Mouse (Mus musculus) olfactory bulb, adult 2 months (tissue): ENCODE data around the gene Gm45234. TPM values are rescaled to one million over a fixed set of nuclear protein-coding genes. Genes with fewer than 3 reads are reported as not detected.

Experiments used
- H3K27ac ChIP-seq: fragments of 200-500 bp; 2 replicates; pipeline ENCODE4 v1.5.1; 2012; ENCODE audit warnings: low read depth, low read length; ENCODE audit not compliant: insufficient read depth
- H3K4me1 ChIP-seq: fragments of 200-500 bp; 2 replicates; pipeline ENCODE4 v1.6.1; 2012; ENCODE audit warnings: low read length; ENCODE audit not compliant: control insufficient read depth, insufficient read depth
- H3K4me3 ChIP-seq: fragments of 200-500 bp; 2 replicates; pipeline ENCODE4 v1.5.1; 2012; ENCODE audit warnings: mild to moderate bottlenecking, low read depth, low read length, moderate library complexity; ENCODE audit not compliant: insufficient read depth
- CTCF ChIP-seq: fragments of 200-500 bp; IDR thresholded peaks from 2 replicates; pipeline ENCODE4 v1.5.1; 2012; ENCODE audit warnings: low read depth, mild to moderate bottlenecking, low read length, moderate library complexity; ENCODE audit not compliant: insufficient read depth
- POLR2A ChIP-seq: fragments of 200-500 bp; IDR thresholded peaks from 2 replicates; pipeline ENCODE4 v1.6.1; 2012; ENCODE audit warnings: mild to moderate bottlenecking, low read depth, low read length, moderate library complexity; ENCODE audit not compliant: insufficient read depth
- WGBS: fragments of 180-500 bp; shearing (Covaris S2); methylation state at CpG from one replicate; pipeline ENCODE4 v1.1.7; 2018; 5-methylcytosine and 5-hydroxymethylcytosine counted together
- polyA plus RNA-seq: library from polyadenylated mRNA; stranded (reverse); fragments of >200 nt; gene quantifications from 2 replicates; pipeline ENCODE4 v1.2.4, GENCODE M21; 2012; ENCODE audit warnings: low replicate concordance; ENCODE audit not compliant: missing spikeins, insufficient read depth, insufficient read length

Gene Gm45234
- polyA plus RNA-seq, 1 experiment, result not detected

- no peak for TF ChIP-seq CTCF
- no peak for TF ChIP-seq POLR2A
- 5% methylated on average over 5 of the region's 5 CpGs for WGBS
- Histone ChIP-seq H3K4me1 (peaks cover 22% of the 10 kb centered on the region), H3K4me3 (peak overlapping the region; percentile 98), H3K27ac (peak overlapping the region; percentile 79)
Measured at GRCm38 (mm10) chr6:124757351-124757880, 1.6 kb upstream of the Gm45234 start.

GRCm38 (mm10) chr6:124756652-124757350, 980 bp upstream of the Gm45234 start:
- peak overlapping the region; percentile 91 for H3K27ac ChIP-seq
- H3K4me3 ChIP-seq, result peak overlapping the region; percentile 98
- under 1% methylated on average over 51 of the region's 54 CpGs for WGBS
- H3K4me1 ChIP-seq, result peaks cover 22% of the 10 kb centered on the region
- TF ChIP-seq CTCF, result no peak
- TF ChIP-seq POLR2A, result peak; percentile 37; the same call in 1 of the 2 replicates

DNA sequence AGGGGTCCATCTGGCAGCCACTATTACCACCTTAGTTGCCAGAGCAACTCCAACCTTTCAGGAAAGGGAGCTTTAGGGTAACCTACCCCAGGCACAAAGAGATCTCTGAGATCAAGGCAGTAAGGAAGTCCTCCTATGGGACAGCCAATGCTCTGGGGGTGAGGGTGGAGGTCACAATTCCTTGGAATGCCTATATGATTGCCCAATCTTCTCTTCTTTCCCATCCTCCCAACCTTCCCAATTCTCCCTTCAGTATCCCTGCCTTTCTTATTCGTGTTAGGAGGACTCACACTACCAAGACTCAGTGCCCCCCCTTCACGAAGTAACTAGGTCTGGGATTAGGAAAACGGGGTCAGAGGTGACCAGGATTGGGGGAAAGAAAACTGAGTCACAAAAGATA, 515 bp downstream of the Gm45234 start:
- peaks cover 22% of the 10 kb centered on the region for H3K4me1 ChIP-seq
- peak overlapping the region; percentile 80; the same call in 1 of the 2 replicates for H3K27ac ChIP-seq
- WGBS, result 3% methylated on average over 3 of the region's 3 CpGs
- peak overlapping the region; percentile 98 for H3K4me3 ChIP-seq
- TF ChIP-seq POLR2A (no peak), CTCF (no peak)

GRCm38 (mm10) chr6:124753861-124754260, 2.0 kb downstream of the Gm45234 start:
- H3K4me3 ChIP-seq, result no peak overlapping the region
- H3K4me1 ChIP-seq, result peaks cover 20% of the 10 kb centered on the region
- WGBS, result 91% methylated on average over 2 of the region's 2 CpGs
- no peak for TF ChIP-seq POLR2A
- TF ChIP-seq CTCF, result no peak
- H3K27ac ChIP-seq, result no peak overlapping the region

GRCm38 (mm10) chr6:124750405-124750804, 5.4 kb downstream of the Gm45234 start:
- 79% methylated on average over 8 of the region's 8 CpGs for WGBS
- H3K4me3 ChIP-seq, result no peak overlapping the region
- peaks cover 26% of the 10 kb centered on the region for H3K4me1 ChIP-seq
- no peak overlapping the region for H3K27ac ChIP-seq
- TF ChIP-seq POLR2A (no peak), CTCF (no peak)

- 60% methylated on average over 7 of the region's 7 CpGs for WGBS
- peak overlapping the region; percentile 76; the same call in 1 of the 2 replicates for H3K27ac ChIP-seq
- peaks cover 40% of the 10 kb centered on the region for H3K4me1 ChIP-seq
- no peak for TF ChIP-seq CTCF
- TF ChIP-seq POLR2A, result no peak
- no peak overlapping the region for H3K4me3 ChIP-seq
Measured at GRCm38 (mm10) chr6:124746654-124747632, 8.9 kb downstream of the Gm45234 start.

DNA sequence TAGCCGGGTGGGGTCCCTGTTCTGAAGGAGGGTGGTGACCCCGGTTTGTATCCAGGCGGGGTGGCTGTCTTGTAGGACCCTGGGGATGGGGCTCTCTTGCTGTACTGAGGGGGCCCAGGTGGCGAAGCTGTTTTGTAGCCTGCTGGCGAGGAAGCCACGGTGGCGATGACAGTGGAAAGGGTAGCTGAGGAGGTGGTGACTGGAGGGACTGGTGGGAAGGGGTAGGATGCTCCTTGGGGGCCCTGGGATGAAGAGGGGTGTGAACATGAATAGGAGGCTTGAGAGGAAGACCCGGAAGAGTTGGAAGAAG, 9.6 kb downstream of the Gm45234 start:
- H3K4me1 ChIP-seq, result peaks cover 43% of the 10 kb centered on the region
- TF ChIP-seq CTCF, result no peak
- TF ChIP-seq POLR2A, result no peak
- WGBS, result 9% methylated on average over 8 of the region's 8 CpGs

GRCm38 (mm10) chr6:124745490-124746295, 10.1 kb downstream of the Gm45234 start:
- peak overlapping the region; percentile 76 for H3K27ac ChIP-seq
- under 1% methylated on average over 85 of the region's 85 CpGs for WGBS
- peaks cover 43% of the 10 kb centered on the region for H3K4me1 ChIP-seq
- TF ChIP-seq CTCF (peak; percentile 87), POLR2A (peak; percentile 73)
- H3K4me3 ChIP-seq, result peak overlapping the region; percentile 60

More for the DNA sequence above, 9.6 kb downstream of the Gm45234 start:
- Histone ChIP-seq H3K27ac (peak overlapping the region; percentile 76), H3K4me3 (peak overlapping the region; percentile 60)

GRCm38 (mm10) chr6:124744755-124745321, 11.0 kb downstream of the Gm45234 start:
- TF ChIP-seq POLR2A (no peak), CTCF (no peak)
- WGBS, result 65% methylated on average over 26 of the region's 26 CpGs
- Histone ChIP-seq H3K27ac (peak overlapping the region; percentile 13; the same call in 1 of the 2 replicates), H3K4me1 (peaks cover 46% of the 10 kb centered on the region), H3K4me3 (peak overlapping the region; percentile 60)
